Mouse (Mus musculus) splenic B cell, adult 2 months (primary cell): Measurements from ENCODE around the gene Krt222.
A peak's percentile ranks its signal among the peaks of the same experiment; 100 is the strongest.
"Not testable (repeated sequence)": the region's sequence is repeated elsewhere in the genome, so short reads cannot be mapped to it uniquely, and the experiment has no call there.

ENCODE experiments used
- DNase-seq: peaks from one replicate; pipeline ENCODE4 v3.0.0-alpha.2; 2011; ENCODE audit warnings: low read depth, low spot score
- H3K27me3 ChIP-seq: 2 replicates; pipeline ENCODE4 v1.6.1; 2012; ENCODE audit warnings: mild to moderate bottlenecking, low read length, moderate library complexity, mixed read lengths; ENCODE audit not compliant: control insufficient read depth, poor library complexity, insufficient read depth, severe bottlenecking
- H3K36me3 ChIP-seq: 2 replicates; pipeline ENCODE4 v1.6.1; 2012; ENCODE audit warnings: mild to moderate bottlenecking, low read length, moderate library complexity, mixed read lengths; ENCODE audit not compliant: control insufficient read depth, poor library complexity, insufficient read depth, severe bottlenecking

Gene Krt222

GRCm38 (mm10) chr11:99252671-99253070 is 8.8 kb upstream of the Krt222 start:
- no peaks in the 10 kb centered on the region for H3K36me3 ChIP-seq
- DNase-seq: no peak
- H3K27me3 ChIP-seq: no peaks in the 10 kb centered on the region

DNA sequence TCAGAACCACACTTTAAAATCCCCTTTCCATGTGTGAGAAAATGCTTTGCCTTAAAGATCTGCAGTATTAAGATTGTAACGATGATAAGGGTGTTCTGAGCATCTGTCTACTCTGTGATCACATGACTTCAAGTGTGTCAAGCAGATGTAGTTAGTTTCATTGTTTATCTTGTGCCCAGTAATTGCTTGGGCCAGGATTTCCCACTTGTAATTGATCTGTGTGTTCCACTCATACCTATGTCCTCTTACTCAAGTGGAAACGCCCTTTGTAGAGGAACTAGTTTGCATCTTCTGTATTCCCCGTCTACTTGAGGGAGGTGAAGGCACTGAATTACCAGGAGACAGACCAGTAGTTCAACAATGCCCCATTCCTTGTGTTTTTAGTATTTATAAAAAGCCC is 6.8 kb upstream of the Krt222 start:
- no peak for DNase-seq
- H3K36me3 ChIP-seq: no peaks in the 10 kb centered on the region
- no peaks in the 10 kb centered on the region for H3K27me3 ChIP-seq

GRCm38 (mm10) chr11:99250241-99250640 is 6.4 kb upstream of the Krt222 start:
- Histone ChIP-seq H3K36me3 (no peaks in the 10 kb centered on the region), H3K27me3 (no peaks in the 10 kb centered on the region)
- no peak for DNase-seq

DNA sequence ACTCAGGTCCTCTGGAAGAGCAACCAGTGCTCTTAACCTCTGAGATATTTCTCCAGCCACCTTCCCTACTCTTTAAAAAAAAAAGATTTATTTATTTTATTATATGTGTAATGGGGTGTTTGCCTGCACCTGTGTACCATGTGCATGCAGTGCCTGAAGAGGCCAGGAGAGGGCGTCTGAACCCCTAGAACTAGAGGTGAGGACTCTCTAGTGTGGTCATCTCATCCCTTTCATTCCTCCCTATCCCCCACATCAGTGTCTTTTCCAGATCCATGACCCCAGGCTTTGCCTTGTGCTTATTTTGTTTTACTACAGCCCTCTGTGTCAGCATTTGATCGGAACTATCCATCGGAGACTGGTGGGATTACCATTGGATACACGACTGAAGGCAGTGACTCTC is 5.2 kb upstream of the Krt222 start:
- H3K36me3 ChIP-seq: no peaks in the 10 kb centered on the region
- DNase-seq: peak; percentile 46
- no peaks in the 10 kb centered on the region for H3K27me3 ChIP-seq

DNA sequence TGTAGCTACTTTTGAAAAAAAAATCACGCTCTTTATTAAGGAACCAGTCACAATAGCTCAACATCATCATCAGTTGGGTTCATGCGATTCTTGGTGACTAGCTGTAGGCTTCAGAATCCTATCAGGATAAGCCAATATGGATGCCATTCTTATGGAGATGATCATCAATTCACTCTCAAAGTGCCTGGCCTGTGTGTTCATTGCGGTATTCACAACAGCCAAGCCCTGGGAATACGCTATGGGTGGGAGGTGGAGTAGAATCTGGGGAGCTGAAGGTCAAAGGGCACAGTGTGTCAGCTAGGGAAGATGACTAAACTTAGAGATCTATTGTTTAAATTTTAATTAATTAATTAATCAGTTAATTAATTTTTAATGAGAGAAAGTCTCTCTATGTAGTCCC is 4.0 kb upstream of the Krt222 start:
- no peaks in the 10 kb centered on the region for H3K36me3 ChIP-seq
- no peak for DNase-seq
- no peaks in the 10 kb centered on the region for H3K27me3 ChIP-seq

GRCm38 (mm10) chr11:99244519-99244918 is 634 bp upstream of the Krt222 start:
- H3K36me3 ChIP-seq, H3K27me3 ChIP-seq, DNase-seq: not testable (repeated sequence)

DNA sequence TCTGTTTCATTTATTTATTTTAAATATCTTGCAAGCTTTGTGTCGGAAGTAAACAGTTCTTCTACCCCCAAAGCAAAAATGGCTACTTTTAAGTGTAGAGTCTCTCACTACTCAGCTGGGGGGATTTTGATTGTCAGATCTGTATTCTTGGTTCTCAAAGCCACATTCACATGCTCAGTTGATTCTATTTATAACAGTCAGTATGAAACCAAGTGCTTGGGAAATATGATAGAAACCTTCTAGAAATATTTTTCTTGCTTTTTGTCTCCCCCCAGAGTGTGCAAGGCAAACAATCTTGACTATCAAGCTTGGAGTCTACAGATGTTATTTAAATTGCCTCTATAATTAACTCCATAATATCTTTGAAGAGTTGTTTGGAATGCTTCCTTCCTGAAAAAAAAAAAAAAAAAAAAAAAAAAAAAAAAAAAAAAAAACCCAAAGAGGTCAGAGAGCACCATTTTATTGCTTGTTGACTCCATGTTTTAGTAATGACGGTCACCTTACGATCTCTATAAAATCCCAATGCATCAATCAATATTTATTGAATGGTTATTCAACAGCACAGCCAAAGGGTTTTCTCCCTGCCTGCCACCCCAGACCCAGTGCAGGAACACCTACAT is 575 bp downstream of the Krt222 start:
- no peak for DNase-seq
- no peaks in the 10 kb centered on the region for H3K36me3 ChIP-seq
- no peaks in the 10 kb centered on the region for H3K27me3 ChIP-seq

DNA sequence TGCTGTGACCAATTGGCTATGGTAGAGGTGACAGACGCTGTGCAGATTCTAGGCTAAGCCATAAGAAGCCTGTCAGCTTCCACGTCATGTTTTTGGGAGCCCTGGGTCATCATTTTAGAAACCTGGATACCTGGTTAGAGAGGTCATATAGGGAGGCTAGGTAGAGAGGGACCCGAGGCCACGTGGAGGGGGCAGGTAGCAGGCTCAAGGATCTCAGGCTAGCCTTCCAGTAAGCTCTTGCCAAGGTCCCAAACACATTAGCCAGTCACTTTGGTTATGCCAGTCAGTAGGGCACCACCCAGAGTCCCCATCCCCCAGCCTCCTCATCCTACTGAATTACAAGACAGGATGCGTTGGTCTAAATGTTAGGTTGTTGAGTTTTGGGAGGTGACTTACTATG is 1.8 kb downstream of the Krt222 start:
- Histone ChIP-seq H3K27me3 (no peaks in the 10 kb centered on the region), H3K36me3 (no peaks in the 10 kb centered on the region)
- DNase-seq: no peak

GRCm38 (mm10) chr11:99238468-99238867 is 5.4 kb downstream of the Krt222 start:
- H3K27me3 ChIP-seq: no peaks in the 10 kb centered on the region
- DNase-seq: peak; percentile 90
- H3K36me3 ChIP-seq: no peaks in the 10 kb centered on the region

DNA sequence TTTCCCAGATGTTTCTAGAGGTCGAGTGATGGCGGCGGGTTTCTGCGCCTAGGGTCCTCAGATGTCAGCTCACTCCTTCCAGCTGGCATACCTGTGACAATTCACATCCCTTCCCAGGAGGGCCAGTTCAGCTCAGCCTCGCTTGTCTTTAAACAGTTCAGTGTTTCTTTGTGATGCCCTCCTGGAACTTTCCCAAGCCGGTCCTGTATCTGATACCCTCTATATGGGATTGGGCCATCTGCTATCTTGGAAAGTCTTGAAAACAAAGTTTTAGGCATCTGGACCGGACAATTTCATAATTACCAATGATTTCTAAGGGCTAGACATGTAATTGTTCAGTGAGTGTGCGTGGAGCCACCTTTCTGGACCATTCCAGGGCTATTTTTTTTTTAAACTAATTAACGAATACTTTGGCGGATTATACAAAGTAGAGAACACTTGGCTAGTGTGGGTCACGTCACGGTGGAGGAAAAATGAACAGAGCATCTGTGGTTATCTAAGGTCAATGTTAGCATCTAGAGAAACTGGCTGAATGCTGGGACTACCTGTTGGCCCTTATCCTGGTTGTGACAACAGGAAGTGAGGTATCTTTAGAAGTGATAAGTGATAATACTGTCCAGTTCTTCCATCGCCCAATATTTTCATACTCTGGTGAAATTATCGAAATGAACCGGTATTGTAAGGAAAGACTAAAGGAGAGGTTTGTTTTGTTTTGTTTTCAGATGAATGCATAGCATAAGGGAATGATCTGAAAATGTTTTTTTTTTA is 12.7 kb downstream of the Krt222 start:
- H3K36me3 ChIP-seq: no peaks in the 10 kb centered on the region
- no peak for DNase-seq
- H3K27me3 ChIP-seq: no peaks in the 10 kb centered on the region

DNA sequence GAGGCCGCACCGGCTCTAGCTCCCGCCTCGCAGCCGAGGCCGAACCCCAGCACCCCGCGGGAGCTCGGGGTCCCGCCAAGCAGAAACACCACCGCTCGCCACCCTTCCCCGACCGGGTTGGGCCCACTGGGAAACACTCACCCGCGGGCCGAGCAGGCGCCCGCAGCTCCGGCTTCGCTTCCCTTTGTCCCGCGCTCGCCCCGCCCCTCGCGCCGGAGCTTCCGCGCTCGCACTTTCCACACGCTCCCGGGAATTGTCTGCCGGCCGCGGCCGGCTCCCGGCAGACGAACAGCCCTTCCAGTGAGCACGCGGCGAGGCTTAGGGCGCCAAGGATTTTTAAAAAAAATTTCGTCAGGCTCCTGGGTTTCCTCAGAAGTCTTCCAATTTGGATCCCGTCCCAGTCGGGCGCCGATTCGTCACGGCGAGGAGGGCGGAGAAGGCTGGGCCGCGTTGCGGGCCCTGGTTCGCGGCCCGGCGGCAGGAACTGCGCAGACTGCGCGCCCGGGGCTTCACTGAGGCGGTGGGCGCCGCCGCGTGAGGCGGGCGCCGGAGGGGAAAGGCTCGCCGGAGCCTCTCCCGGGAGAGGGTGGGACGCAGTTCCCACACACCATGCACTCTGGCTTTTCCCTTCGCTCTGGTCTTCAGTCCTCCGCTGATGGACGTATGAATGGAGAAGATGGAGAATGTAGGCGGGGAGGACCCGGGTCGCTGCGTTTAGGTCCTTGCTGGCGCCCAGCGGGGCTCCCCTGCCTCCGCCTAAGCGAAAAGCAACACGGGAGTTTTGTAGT is 13.4 kb downstream of the Krt222 start, which contains the start of gene Smarce1:
Gene Smarce1 (minus strand): TSS at position 757 of the 788 bp plus-strand sequence.
- Histone ChIP-seq H3K27me3 (no peaks in the 10 kb centered on the region), H3K36me3 (no peaks in the 10 kb centered on the region)
- DNase-seq: peak; percentile 84

DNA sequence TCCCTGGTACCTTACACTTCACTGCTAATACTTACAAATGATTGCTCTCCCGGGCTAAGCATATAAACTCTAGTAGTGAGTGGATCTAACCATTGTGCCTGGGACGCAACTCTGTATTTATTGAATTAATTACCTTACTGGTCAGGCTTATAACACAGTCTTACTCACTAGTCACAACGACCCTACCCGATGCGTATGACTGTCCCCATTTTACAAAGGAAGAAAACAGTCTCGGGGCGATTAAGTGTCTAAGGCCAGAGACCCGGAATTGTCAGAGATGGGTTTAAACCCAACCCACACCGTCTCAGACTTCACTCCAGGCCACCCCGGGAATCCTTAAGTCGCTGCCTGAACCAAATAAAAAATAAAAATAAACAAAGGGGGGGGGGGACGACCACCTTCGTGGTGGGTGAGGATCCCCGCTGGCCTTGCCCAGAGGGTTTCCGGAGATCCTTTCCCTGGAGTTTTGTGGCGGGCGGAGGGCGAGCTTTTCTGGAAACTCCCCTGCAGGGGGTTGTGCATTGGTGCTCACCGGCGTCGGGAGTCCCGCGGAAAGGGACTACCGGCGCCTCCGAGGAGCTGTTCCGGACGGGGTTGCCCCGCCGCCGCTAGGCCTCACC is 14.1 kb downstream of the Krt222 start:
- Histone ChIP-seq H3K27me3 (no peaks in the 10 kb centered on the region), H3K36me3 (no peaks in the 10 kb centered on the region)
- DNase-seq: no peak

GRCm38 (mm10) chr11:99226298-99226697 is 17.6 kb downstream of the Krt222 start:
- no peak for DNase-seq

GRCm38 (mm10) chr11:99223310-99223709 is 20.6 kb downstream of the Krt222 start:
- DNase-seq: no peak
- peaks cover 8% of the 10 kb centered on the region for H3K36me3 ChIP-seq
- H3K27me3 ChIP-seq: no peaks in the 10 kb centered on the region

More at GRCm38 (mm10) chr11:99226298-99226697, 17.6 kb downstream of the Krt222 start:
- Histone ChIP-seq H3K36me3 (no peaks in the 10 kb centered on the region), H3K27me3 (no peaks in the 10 kb centered on the region)

DNA sequence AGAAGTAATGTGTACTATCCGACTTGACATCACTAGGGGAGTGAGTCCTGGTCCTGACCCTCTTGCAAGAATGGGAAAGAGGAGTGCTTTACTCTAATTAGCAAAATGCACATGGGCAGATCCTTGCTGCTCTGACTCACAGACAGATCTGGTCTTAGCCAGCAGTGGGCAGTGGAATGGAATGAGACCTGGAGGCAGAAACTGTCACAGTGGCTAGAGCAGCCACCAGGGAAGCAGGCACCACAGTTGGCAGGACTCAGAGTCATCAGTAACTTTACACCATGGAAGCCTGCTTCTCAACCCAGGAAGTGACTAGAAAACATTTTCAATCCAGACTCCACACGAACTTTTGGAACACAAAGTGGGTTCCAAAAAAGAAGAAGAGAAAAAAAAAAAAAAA is 22.1 kb downstream of the Krt222 start:
- H3K36me3 ChIP-seq: peaks cover 9% of the 10 kb centered on the region
- DNase-seq: no peak
- no peaks in the 10 kb centered on the region for H3K27me3 ChIP-seq
